Mouse (Mus musculus) heart, embryonic 13.5 days (tissue): ENCODE measurements around the gene Lrrc8d. TPM values are rescaled to one million over a fixed set of nuclear protein-coding genes. Genes with fewer than 3 reads are reported as not detected.

ENCODE experiments used
- ATAC-seq: fragments of 200-750 bp; cut with Nextera tagmentation; 2 replicates; pipeline ENCODE4 v1.8.0; 2017; ENCODE audit warnings: moderate TSS enrichment; ENCODE audit not compliant: insufficient number of reproducible peaks, low FRiP score, low TSS enrichment; ENCODE audit errors: extremely low read depth
- H3K27ac ChIP-seq: fragments of 300-500 bp; sonication (generic); replicated peaks from 2 replicates; pipeline ENCODE4 v1.5.1; 2015; ENCODE audit warnings: moderate library complexity, mild to moderate bottlenecking, inconsistent platforms
- H3K27me3 ChIP-seq: fragments of 300-500 bp; sonication (generic); replicated peaks from 2 replicates; pipeline ENCODE4 v1.6.1; 2015; ENCODE audit warnings: mild to moderate bottlenecking, inconsistent platforms
- H3K36me3 ChIP-seq: fragments of 300-500 bp; sonication (generic); 2 replicates; pipeline ENCODE4 v1.6.1; 2015; ENCODE audit warnings: mild to moderate bottlenecking, inconsistent platforms
- H3K4me1 ChIP-seq: fragments of 300-500 bp; sonication (generic); 2 replicates; pipeline ENCODE4 v1.6.1; 2015; ENCODE audit warnings: inconsistent platforms
- H3K4me2 ChIP-seq: fragments of 300-500 bp; sonication (generic); 2 replicates; pipeline ENCODE4 v1.6.1; 2015; ENCODE audit warnings: inconsistent platforms, mild to moderate bottlenecking, moderate library complexity
- H3K4me3 ChIP-seq: fragments of 300-500 bp; sonication (generic); 2 replicates; pipeline ENCODE4 v1.5.1; 2015; ENCODE audit warnings: moderate library complexity, mild to moderate bottlenecking, inconsistent platforms
- H3K9ac ChIP-seq: fragments of 300-500 bp; sonication (generic); 2 replicates; pipeline ENCODE4 v1.6.1; 2015; ENCODE audit warnings: inconsistent platforms, mild to moderate bottlenecking, moderate library complexity
- H3K9me3 ChIP-seq: fragments of 300-500 bp; sonication (generic); 2 replicates; pipeline ENCODE4 v1.6.1; 2016; ENCODE audit warnings: inconsistent platforms
- WGBS: fragments of 180-500 bp; shearing (Covaris S2); methylation state at CpG from one replicate; pipeline ENCODE4 v1.1.7; 2015; ENCODE audit warnings: mixed read lengths; 5-methylcytosine and 5-hydroxymethylcytosine counted together
- polyA plus RNA-seq: library from polyadenylated mRNA; unstranded; fragments of >200 nt; fragmentation: Nextera tagmentation; extraction: Ambion mirVana; gene quantifications from 2 replicates; pipeline ENCODE4 v1.2.1, GENCODE M21; 2015

The Lrrc8d gene
- polyA plus RNA-seq, 1 experiment from 2014 or later: 9.0 TPM

DNA sequence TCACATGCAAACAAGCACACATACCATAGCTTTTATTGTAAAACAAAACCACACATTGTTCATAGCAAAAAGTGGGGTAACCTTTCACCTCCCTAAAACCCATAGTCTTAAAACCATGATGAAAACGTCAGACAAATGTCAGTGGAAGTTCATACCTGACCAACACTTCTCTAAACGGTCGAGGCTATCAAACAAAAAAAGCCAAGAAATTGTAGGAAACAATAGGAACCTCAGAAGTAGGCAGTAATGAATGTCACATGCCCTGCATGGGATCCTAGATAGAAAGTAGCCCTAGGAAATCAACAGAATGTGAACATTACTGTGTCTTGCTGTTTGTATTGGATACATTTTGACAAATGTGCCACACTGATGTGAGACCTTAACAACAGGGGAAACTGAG lies 79.0 kb downstream of the Lrrc8d start:
- Histone ChIP-seq H3K4me2 (no peak overlapping the region), H3K27ac (no peak overlapping the region), H3K9me3 (no peaks in the 10 kb centered on the region), H3K36me3 (no peaks in the 10 kb centered on the region), H3K4me1 (peaks cover 9% of the 10 kb centered on the region; the same call in 1 of the 2 replicates), H3K4me3 (no peak overlapping the region), H3K9ac (no peak overlapping the region), H3K27me3 (peaks cover 4% of the 10 kb centered on the region; the same call in 1 of the 2 replicates)
- WGBS: 65% methylated on average over 3 of the region's 3 CpGs
- no peak for ATAC-seq

DNA sequence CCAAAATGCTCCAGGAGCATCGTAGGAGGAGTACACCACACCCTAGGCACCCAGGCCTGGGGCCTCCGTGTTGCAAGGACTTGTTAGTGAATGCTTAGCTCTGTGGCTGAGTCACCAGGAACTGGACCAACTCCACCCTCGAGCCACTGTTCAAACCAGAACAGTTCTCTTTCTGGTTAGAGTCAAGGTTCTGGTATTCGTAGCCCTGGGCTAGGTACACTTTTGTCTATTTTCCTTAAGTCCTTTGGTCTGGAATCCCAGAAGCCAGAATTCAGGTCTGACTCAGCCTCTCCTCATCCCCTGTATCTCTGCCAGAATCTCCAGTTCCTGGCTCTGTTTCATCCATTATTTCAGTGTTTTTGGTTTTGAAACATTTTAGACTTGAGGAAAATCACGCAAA lies 79.6 kb downstream of the Lrrc8d start:
- ATAC-seq: no peak
- H3K4me2 ChIP-seq: no peak overlapping the region
- no peaks in the 10 kb centered on the region for H3K36me3 ChIP-seq
- no peak overlapping the region for H3K9ac ChIP-seq
- no peak overlapping the region for H3K27ac ChIP-seq
- WGBS: 79% methylated on average over 5 of the region's 5 CpGs
- no peaks in the 10 kb centered on the region for H3K9me3 ChIP-seq
- H3K27me3 ChIP-seq: peaks cover 5% of the 10 kb centered on the region; the same call in 1 of the 2 replicates
- peaks cover 9% of the 10 kb centered on the region; the same call in 1 of the 2 replicates for H3K4me1 ChIP-seq
- no peak overlapping the region for H3K4me3 ChIP-seq

DNA sequence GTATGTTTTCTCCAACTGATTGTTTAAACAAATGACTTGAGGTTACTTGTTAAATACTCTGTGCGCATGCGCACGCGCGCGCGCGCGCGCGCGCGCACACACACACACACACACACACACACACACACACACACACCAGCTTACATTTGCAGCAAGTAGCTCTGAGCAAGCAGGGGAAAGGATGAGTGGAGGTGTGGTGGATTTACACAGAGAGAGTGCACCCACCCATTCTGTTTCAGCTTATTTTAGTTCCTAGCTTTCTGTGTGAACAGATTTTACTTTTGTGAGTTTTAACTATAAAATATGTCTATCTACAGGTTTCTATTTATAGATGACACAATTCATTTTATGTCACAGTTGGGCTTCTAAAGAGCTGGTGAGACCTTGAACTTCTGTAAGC lies 84.1 kb downstream of the Lrrc8d start:
- H3K27ac ChIP-seq: no peak overlapping the region
- ATAC-seq: no peak

DNA sequence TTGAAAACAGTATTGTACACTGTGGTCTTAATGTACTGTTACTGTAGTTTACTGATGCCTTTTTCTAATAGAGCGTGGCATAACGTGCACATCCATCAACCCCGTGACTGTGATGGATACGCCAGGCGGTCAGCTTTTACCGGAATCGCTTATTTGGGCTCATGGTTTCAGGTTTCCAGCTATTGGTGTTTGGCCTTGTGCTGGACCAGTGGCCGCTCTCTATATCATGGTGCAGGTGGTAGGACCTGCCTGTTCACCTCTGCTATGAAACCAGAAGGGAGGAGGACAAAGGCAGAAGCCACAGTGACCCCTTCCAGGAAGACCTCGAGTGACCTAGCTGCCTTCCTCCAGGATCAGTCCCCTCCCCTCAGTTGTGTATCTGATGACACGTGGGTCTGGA lies 85.0 kb downstream of the Lrrc8d start:
- Histone ChIP-seq H3K4me1 (peaks cover 17% of the 10 kb centered on the region), H3K4me3 (no peak overlapping the region), H3K27ac (no peak overlapping the region), H3K9ac (no peak overlapping the region), H3K36me3 (no peaks in the 10 kb centered on the region), H3K4me2 (no peak overlapping the region), H3K9me3 (no peaks in the 10 kb centered on the region), H3K27me3 (peaks cover 52% of the 10 kb centered on the region)
- no peak for ATAC-seq
- WGBS: 79% methylated on average over 10 of the region's 10 CpGs

More for the DNA sequence above, 84.1 kb downstream of the Lrrc8d start:
- H3K4me3 ChIP-seq: no peak overlapping the region
- no peaks in the 10 kb centered on the region for H3K9me3 ChIP-seq
- H3K36me3 ChIP-seq: no peaks in the 10 kb centered on the region
- H3K4me1 ChIP-seq: peaks cover 10% of the 10 kb centered on the region
- H3K9ac ChIP-seq: no peak overlapping the region
- peaks cover 47% of the 10 kb centered on the region for H3K27me3 ChIP-seq
- no peak overlapping the region for H3K4me2 ChIP-seq
- 89% methylated on average over 13 of the region's 13 CpGs for WGBS

DNA sequence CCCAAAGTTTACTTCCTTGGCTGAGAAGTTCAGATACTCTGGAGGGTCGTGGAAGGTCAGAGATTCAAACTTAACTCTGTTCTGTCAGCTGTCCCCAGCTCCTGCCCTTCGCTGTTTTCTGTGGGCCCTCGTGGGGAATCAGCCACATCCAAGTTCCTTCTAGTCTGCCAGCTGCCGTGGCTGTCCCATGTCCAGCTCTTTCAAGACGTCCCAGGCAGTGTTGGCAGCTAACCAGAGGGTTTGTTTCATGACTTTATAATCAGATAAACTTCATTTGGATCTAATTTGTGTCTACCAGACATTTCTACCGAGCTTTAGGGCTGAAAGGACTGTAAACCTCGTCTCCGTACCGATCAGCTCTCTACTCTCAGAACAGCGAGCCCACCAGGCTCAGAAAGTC lies 87.8 kb downstream of the Lrrc8d start:
- no peak for ATAC-seq
- Histone ChIP-seq H3K9me3 (no peaks in the 10 kb centered on the region), H3K27me3 (peaks cover 63% of the 10 kb centered on the region), H3K4me2 (no peak overlapping the region), H3K36me3 (no peaks in the 10 kb centered on the region), H3K27ac (no peak overlapping the region), H3K9ac (no peak overlapping the region), H3K4me3 (no peak overlapping the region), H3K4me1 (peaks cover 44% of the 10 kb centered on the region)
- 64% methylated on average over 10 of the region's 10 CpGs for WGBS

DNA sequence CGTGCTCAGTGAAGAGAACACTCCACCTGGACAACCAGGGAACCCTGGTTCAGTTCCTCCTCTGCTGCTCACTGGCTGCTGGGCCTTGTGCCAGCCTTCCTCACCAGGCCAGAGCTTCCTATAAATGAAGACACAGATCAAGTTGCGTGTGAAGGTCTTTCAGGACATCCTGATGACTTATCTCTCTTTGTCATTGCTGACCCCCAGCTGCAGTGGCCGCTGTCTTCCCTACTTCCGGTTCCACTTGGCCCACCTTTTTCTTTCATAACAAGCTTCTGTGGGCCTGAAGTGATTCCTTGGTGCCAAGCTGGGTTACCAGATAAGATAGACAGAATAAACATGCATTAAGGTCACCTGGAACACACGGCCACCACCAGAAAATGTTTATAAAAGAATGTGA lies 90.0 kb downstream of the Lrrc8d start:
- Histone ChIP-seq H3K9ac (no peak overlapping the region), H3K4me3 (no peak overlapping the region), H3K4me2 (no peak overlapping the region), H3K27ac (no peak overlapping the region), H3K36me3 (no peaks in the 10 kb centered on the region), H3K9me3 (no peaks in the 10 kb centered on the region), H3K27me3 (peaks cover 64% of the 10 kb centered on the region), H3K4me1 (peaks cover 56% of the 10 kb centered on the region)
- ATAC-seq: no peak
- 36% methylated on average over 5 of the region's 5 CpGs for WGBS

DNA sequence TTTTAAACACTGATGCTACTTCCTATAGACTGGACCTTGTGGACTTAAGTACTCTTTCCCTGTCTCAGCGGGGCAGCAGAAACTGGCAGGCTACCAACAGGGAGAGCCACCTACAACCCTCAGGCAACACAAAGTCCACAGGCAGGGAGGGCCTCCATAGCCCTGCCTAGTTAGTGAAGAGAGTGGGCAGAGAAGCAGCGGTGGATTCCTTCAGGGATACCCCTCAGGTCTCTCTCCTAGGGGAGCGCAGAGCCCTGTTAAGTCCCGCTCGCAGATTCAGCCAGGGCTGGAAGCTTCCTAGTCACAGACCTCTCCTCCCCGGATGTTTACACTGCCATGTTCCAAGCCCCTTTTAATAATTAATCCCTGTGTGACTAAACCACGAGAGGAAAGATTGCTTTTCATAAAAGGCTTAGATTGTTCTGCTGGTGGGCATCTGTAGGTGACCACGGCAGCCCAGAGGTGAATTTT lies 92.6 kb downstream of the Lrrc8d start:
- H3K27me3 ChIP-seq: peaks cover 50% of the 10 kb centered on the region
- no peaks in the 10 kb centered on the region for H3K36me3 ChIP-seq
- peak overlapping the region; percentile 73 for H3K9ac ChIP-seq
- ATAC-seq: no peak
- H3K4me3 ChIP-seq: peak overlapping the region; percentile 40
- no peaks in the 10 kb centered on the region for H3K9me3 ChIP-seq
- H3K27ac ChIP-seq: peak overlapping the region; percentile 80
- WGBS: 11% methylated on average over 8 of the region's 8 CpGs
- H3K4me1 ChIP-seq: peaks cover 52% of the 10 kb centered on the region
- peak overlapping the region; percentile 70 for H3K4me2 ChIP-seq

DNA sequence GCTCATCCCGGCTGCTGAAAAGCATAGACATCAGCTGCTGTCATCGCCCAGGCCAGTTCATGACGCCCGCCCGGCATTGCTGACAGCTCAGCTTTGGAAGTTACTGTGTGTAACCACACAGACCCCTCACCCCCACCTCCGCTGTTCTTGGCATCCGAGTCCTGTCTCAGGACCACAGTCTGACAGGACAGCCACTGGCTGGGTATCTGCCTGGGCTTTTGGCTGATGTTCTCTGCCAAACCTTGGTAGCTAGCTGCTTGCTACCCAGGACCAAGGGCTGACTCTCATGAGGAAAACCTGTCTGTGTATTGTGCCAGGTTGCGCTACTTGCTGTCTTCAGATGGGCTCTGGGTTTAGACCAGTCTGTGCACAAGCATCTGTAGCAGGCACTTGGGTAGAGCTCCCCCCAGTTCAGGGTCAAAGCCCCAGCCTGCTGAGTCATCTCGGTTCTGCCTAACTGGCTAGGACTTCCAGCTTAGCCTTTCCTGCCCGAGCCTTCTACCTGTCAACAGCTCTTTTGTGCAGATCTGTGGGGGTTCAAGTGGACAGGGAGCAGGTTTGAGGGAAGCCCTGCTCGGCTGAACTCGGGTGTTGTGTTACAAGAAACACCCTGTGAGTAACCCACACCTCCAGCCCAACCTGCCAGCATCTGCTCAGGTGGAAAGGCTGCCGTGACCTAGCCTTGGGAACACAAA lies 93.2 kb downstream of the Lrrc8d start:
- Histone ChIP-seq H3K36me3 (no peaks in the 10 kb centered on the region), H3K4me1 (peaks cover 46% of the 10 kb centered on the region), H3K4me3 (peak overlapping the region; percentile 40), H3K27me3 (peaks cover 44% of the 10 kb centered on the region), H3K9ac (peak overlapping the region; percentile 73; the same call in 1 of the 2 replicates), H3K9me3 (no peaks in the 10 kb centered on the region), H3K27ac (peak overlapping the region; percentile 80), H3K4me2 (peak overlapping the region; percentile 70)
- 17% methylated on average over 13 of the region's 13 CpGs for WGBS
- peak; percentile 68; the same call in 1 of the 2 replicates for ATAC-seq

DNA sequence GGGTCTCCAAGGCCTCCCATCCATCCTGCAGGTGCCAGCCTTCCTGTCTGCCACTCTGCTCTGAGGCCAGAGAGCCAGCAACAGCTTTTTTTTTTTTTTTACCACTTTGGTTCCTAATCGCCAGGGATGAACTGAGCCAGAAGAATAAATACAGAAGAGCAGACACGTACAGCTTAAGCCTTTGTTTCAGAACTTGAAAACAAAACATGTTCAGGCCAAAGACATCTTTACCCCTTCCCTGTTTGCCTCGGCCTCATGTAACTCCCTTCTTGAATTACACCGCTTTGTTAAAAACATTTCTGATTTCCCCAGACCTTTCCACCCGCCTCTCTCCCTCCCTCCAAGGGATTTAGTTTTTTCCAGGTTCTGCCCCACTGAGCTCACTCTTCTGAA lies 93.8 kb downstream of the Lrrc8d start:
- Histone ChIP-seq H3K4me1 (peaks cover 50% of the 10 kb centered on the region), H3K4me2 (peak overlapping the region; percentile 70), H3K27me3 (peaks cover 39% of the 10 kb centered on the region), H3K27ac (peak overlapping the region; percentile 80; the same call in 1 of the 2 replicates), H3K9me3 (no peaks in the 10 kb centered on the region), H3K36me3 (no peaks in the 10 kb centered on the region), H3K4me3 (no peak overlapping the region), H3K9ac (0 out of 2 replicates have a peak overlapping the region, but pooled peaks have one; percentile 40)
- ATAC-seq: no peak
- 53% methylated on average over 5 of the region's 5 CpGs for WGBS

DNA sequence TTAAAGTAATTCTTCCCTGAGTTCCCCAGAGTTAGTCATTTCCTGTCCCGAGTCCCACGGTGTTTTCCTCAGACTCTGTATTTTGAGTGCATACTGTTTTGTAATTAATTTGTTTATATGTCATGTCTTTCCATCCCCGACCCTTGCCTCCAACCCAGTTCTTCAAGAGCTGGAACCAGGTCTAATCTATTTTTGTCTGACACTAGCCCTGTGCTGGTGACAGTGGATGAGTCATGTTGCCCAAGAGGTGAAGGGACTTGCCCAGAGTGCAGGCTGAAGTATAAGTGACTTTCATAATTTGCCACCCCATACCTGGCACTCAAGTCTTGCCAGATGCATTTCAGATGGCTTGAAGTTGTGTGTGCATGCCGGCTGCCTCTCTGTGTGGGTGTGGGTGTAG lies 98.7 kb downstream of the Lrrc8d start:
- H3K4me2 ChIP-seq: no peak overlapping the region
- no peaks in the 10 kb centered on the region for H3K9me3 ChIP-seq
- H3K27me3 ChIP-seq: peaks cover 22% of the 10 kb centered on the region
- no peak overlapping the region for H3K4me3 ChIP-seq
- H3K27ac ChIP-seq: no peak overlapping the region
- ATAC-seq: no peak
- peaks cover 25% of the 10 kb centered on the region for H3K4me1 ChIP-seq
- no peak overlapping the region for H3K9ac ChIP-seq
- 58% methylated on average over 4 of the region's 4 CpGs for WGBS
- H3K36me3 ChIP-seq: no peaks in the 10 kb centered on the region

DNA sequence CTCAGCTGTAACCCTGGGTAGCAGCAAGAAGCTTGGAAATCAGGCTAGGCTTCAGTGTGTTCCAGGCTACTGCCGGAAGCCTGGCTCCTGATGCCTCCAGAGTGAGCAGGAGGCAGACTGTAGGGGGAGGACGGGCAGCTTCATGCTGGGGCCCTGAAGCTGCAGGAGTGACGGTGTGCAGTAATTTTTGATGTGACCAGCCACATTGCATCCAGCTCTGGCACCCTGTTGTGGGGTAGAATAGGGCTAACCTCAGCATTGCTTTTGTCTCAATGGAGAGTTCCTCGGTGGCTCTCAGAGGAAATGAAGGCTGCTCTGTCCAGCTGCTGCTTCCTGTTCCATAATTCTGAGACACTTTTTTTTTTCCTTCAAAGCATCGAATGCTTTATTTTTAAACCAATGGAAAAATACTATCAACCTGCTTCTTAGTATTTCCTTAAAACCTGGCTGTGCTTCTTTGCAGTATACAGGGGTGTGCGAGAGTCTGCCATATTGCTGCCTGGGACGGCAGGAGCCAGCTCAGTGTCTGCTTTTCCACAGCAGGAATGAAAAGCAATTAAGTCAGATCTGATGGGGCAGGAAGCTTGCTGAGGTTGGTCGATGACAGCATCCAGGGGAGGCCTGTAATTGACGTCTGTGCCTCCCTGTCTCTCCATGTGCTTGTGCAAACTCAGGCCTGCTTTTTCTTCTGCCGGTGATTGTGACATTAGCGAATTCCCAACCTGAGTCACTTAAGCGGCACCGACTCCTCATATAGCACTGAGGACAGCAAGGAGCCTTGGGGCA lies 100.3 kb downstream of the Lrrc8d start:
- Histone ChIP-seq H3K4me3 (no peak overlapping the region), H3K27ac (peak overlapping the region; percentile 36), H3K4me2 (no peak overlapping the region), H3K36me3 (no peaks in the 10 kb centered on the region), H3K9me3 (no peaks in the 10 kb centered on the region), H3K9ac (peak overlapping the region; percentile 15; the same call in 1 of the 2 replicates), H3K4me1 (peaks cover 20% of the 10 kb centered on the region), H3K27me3 (peaks cover 13% of the 10 kb centered on the region)
- ATAC-seq: no peak
- 28% methylated on average over 13 of the region's 13 CpGs for WGBS
